In the genomic region with DNA sequence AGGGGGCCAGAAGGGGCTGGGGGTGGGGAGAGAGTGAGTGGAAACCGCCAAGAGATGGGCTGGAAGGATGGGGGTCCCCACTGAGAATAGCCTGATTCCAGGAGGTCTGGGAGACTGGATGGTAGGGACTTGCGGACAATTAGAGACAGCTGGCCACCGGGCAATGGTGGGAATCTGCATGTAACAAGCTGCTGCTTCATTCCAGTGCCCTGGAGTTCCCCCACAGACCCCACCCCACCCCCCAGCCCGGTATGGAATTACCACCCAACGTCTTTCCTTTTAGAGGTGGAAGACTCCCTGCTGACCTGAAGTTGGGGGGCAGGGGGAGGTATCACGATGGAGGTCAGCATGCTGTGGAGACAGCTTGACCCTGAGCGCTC, we compare ENCODE assay signal across 10 mouse cellular contexts. TPM values are rescaled to one million over a fixed set of nuclear protein-coding genes. Genes with fewer than 3 reads are reported as not detected.
A peak's percentile ranks its signal among the peaks of the same experiment; 100 is the strongest.
DNase-seq lines count a peak whose midpoint lies in the region; ATAC-seq and TF ChIP-seq lines count a peak whose summit lies in the region.
"Had no signal": no experiment of that assay in that cellular context is flagged by ENCODE, and none has a peak within 500 bp of the region (broad histone marks: within the 10 kb centered on the region; RNA-seq: fewer than 3 reads in every experiment).

No protein-coding gene starts in this region.

- H3K4me1 ChIP-seq in heart, embryonic 11.5 days (ENCODE audit: control insufficient read depth, insufficient read depth, low read length) = peaks cover 75% of the 10 kb centered on the region
- peaks cover 4% of the 10 kb centered on the region for H3K4me1 ChIP-seq in ES-Bruce4 (ENCODE audit: control insufficient read depth, insufficient read depth, low read length)
- H3K4me1 ChIP-seq in forebrain, embryonic 16.5 days (replicated peaks; ENCODE audit: control insufficient read depth, insufficient read depth, low read length) = peaks cover 76% of the 10 kb centered on the region
- peaks cover 78% of the 10 kb centered on the region for H3K4me1 ChIP-seq in liver, embryonic 15.5 days (replicated peaks)
- H3K4me1 ChIP-seq in lung, postnatal 0 days (ENCODE audit: insufficient read depth, low read depth, low read length) = peaks cover 9% of the 10 kb centered on the region; the same call in 1 of the 2 replicates

- no peak for TF ChIP-seq POLR2A in ES-Bruce4 (IDR thresholded peaks at IDR 0.05; ENCODE audit: insufficient read depth, low read length)

- 0 out of 2 replicates have a peak overlapping the region, but pooled peaks have one; percentile 12 for H3K4me3 ChIP-seq in heart, embryonic 11.5 days (ENCODE audit: low read depth, low read length)
- no peak overlapping the region for H3K4me3 ChIP-seq in ES-Bruce4 (ENCODE audit: low read depth, low read length)
- no peak overlapping the region for H3K4me3 ChIP-seq in forebrain, embryonic 16.5 days (replicated peaks; ENCODE audit: low read length)
- H3K4me3 ChIP-seq in liver, embryonic 15.5 days (replicated peaks) = no peak overlapping the region
- no peak overlapping the region for H3K4me3 ChIP-seq in lung, postnatal 0 days (ENCODE audit: low read depth, low read length)

- TF ChIP-seq CTCF in ES-Bruce4 (IDR thresholded peaks at IDR 0.05; ENCODE audit: low read depth, low read length) = no peak
- no peak for TF ChIP-seq CTCF in lung, postnatal 0 days (IDR thresholded peaks at IDR 0.05)

- ATAC-seq in heart, embryonic 11.5 days (replicated peaks; ENCODE audit: insufficient number of reproducible peaks, low FRiP score, low TSS enrichment) = no peak
- ATAC-seq in forebrain, embryonic 16.5 days = no peak
- ATAC-seq in liver, embryonic 15.5 days (ENCODE audit: insufficient read depth) = no peak
- no peak for ATAC-seq in lung, postnatal 0 days

- WGBS in heart, embryonic 11.5 days (ENCODE audit: insufficient replicate concordance) = 0% methylated on average over 7 of the region's 7 CpGs
- WGBS in forebrain, embryonic 16.5 days = 3% methylated on average over 7 of the region's 7 CpGs
- 3% methylated on average over 7 of the region's 7 CpGs for WGBS in liver, embryonic 15.5 days (ENCODE audit: insufficient replicate concordance)
- WGBS in lung, postnatal 0 days = 6% methylated on average over 7 of the region's 7 CpGs

- no peaks in the 10 kb centered on the region for H3K9me3 ChIP-seq in heart, embryonic 11.5 days (replicated peaks; ENCODE audit: control insufficient read depth, low read length)
- H3K9me3 ChIP-seq in ES-Bruce4 (replicated peaks; ENCODE audit: control insufficient read depth, insufficient read depth, low read length, poor library complexity, severe bottlenecking) = no peaks in the 10 kb centered on the region
- no peaks in the 10 kb centered on the region for H3K9me3 ChIP-seq in forebrain, embryonic 16.5 days (ENCODE audit: control insufficient read depth, low read length)
- no peaks in the 10 kb centered on the region for H3K9me3 ChIP-seq in liver, embryonic 15.5 days (replicated peaks)
- no peaks in the 10 kb centered on the region for H3K9me3 ChIP-seq in lung, postnatal 0 days (ENCODE audit: low read length)

- DNase-seq in heart, adult 11 months = no peak
- DNase-seq in urinary bladder, postnatal 10 days (ENCODE audit: low spot score) = no peak
- no peak for DNase-seq in urinary bladder, adult 18-20 months (ENCODE audit: low spot score in 2 of 2)
- no peak for DNase-seq in lung, postnatal 0 days (ENCODE audit: low spot score)
- DNase-seq: kidney, postnatal 10 days; lung, adult 2 months had no signal

- no peaks in the 10 kb centered on the region for H3K36me3 ChIP-seq in heart, embryonic 11.5 days (ENCODE audit: control insufficient read depth, insufficient read depth, low read length)
- H3K36me3 ChIP-seq in ES-Bruce4 (ENCODE audit: control insufficient read depth, insufficient read depth, low read length, poor library complexity, severe bottlenecking) = no peaks in the 10 kb centered on the region
- H3K36me3 ChIP-seq in forebrain, embryonic 16.5 days (ENCODE audit: control insufficient read depth, insufficient read depth) = no peaks in the 10 kb centered on the region
- no peaks in the 10 kb centered on the region for H3K36me3 ChIP-seq in liver, embryonic 15.5 days (replicated peaks)
- no peaks in the 10 kb centered on the region for H3K36me3 ChIP-seq in lung, postnatal 0 days (ENCODE audit: insufficient read depth, low read length)

- peaks cover 63% of the 10 kb centered on the region for H3K27me3 ChIP-seq in heart, embryonic 11.5 days (ENCODE audit: control insufficient read depth, insufficient read depth, low read length)
- no peaks in the 10 kb centered on the region for H3K27me3 ChIP-seq in ES-Bruce4 (ENCODE audit: control insufficient read depth, insufficient read depth, low read length, poor library complexity, severe bottlenecking)
- H3K27me3 ChIP-seq in forebrain, embryonic 16.5 days (replicated peaks; ENCODE audit: control insufficient read depth, insufficient read depth, low read length) = peaks cover 30% of the 10 kb centered on the region
- peaks cover 76% of the 10 kb centered on the region for H3K27me3 ChIP-seq in liver, embryonic 15.5 days
- H3K27me3 ChIP-seq in lung, postnatal 0 days (replicated peaks; ENCODE audit: insufficient read depth, low read length) = peaks cover 60% of the 10 kb centered on the region

- no peak for TF ChIP-seq EP300 in ES-Bruce4 (IDR thresholded peaks at IDR 0.05; ENCODE audit: insufficient read depth, low read depth, low read length)
- TF ChIP-seq EP300 in lung, postnatal 0 days (IDR thresholded peaks at IDR 0.05) = no peak

- H3K9ac ChIP-seq in heart, embryonic 11.5 days (ENCODE audit: low read depth, low read length) = no peak overlapping the region
- 0 out of 2 replicates have a peak overlapping the region, but pooled peaks have one; percentile 5 for H3K9ac ChIP-seq in ES-Bruce4 (ENCODE audit: low read depth, poor library complexity, severe bottlenecking)
- H3K9ac ChIP-seq in forebrain, embryonic 16.5 days (replicated peaks; ENCODE audit: low read depth, low read length) = no peak overlapping the region
- H3K9ac ChIP-seq in liver, embryonic 15.5 days = no peak overlapping the region
- H3K9ac ChIP-seq in lung, postnatal 0 days (replicated peaks; ENCODE audit: low read depth) = no peak overlapping the region

- H3K27ac ChIP-seq in heart, embryonic 11.5 days (ENCODE audit: low read depth, low read length) = no peak overlapping the region
- H3K27ac ChIP-seq in ES-Bruce4 (ENCODE audit: insufficient read depth, low read length) = no peak overlapping the region
- H3K27ac ChIP-seq in forebrain, embryonic 16.5 days (ENCODE audit: low read length) = no peak overlapping the region
- no peak overlapping the region for H3K27ac ChIP-seq in liver, embryonic 15.5 days (replicated peaks)
- no peak overlapping the region for H3K27ac ChIP-seq in lung, postnatal 0 days (ENCODE audit: low read length)

- H3K4me2 ChIP-seq in heart, embryonic 11.5 days = peak overlapping the region; percentile 71
- H3K4me2 ChIP-seq in forebrain, embryonic 16.5 days (ENCODE audit: low read length) = peak overlapping the region; percentile 14
- peak overlapping the region; percentile 67 for H3K4me2 ChIP-seq in liver, embryonic 15.5 days
- H3K4me2 ChIP-seq in lung, postnatal 0 days (replicated peaks; ENCODE audit: low read depth, low read length) = no peak overlapping the region

RNA-seq across cellular contexts. Expression of gene Asic4, which starts 2.2 kb away (rescaled TPM):
- polyA plus RNA-seq in heart, embryonic 11.5 days (2014; fragmentation: Nextera tagmentation; extraction: Ambion mirVana) = 0.11 TPM in 2 replicates
- polyA plus RNA-seq in ES-Bruce4 (2011; ENCODE audit: insufficient read depth, insufficient read length, low read depth, missing spikeins) = not detected in 2 replicates
- 4.0 and 7.2 TPM in 2 replicates for polyA plus RNA-seq in forebrain, embryonic 16.5 days (2015; fragmentation: Nextera tagmentation; extraction: Ambion mirVana)
- 0.05 TPM in 1 of 2 replicates, not detected in the other for polyA plus RNA-seq in liver, embryonic 15.5 days (2015; fragmentation: Nextera tagmentation; extraction: Ambion mirVana)
- not detected in 2 replicates for polyA plus RNA-seq in lung, postnatal 0 days (2015; fragmentation: Nextera tagmentation; extraction: Ambion mirVana)
- polyA plus RNA-seq: lung, adult 2 months had no signal

RNA-seq across cellular contexts. Expression of gene Gmppa, which starts 12.3 kb away (rescaled TPM):
- polyA plus RNA-seq in heart, embryonic 11.5 days (2014; fragmentation: Nextera tagmentation; extraction: Ambion mirVana) = 49.8 and 57.2 TPM in 2 replicates
- 35.2 and 36.5 TPM in 2 replicates for polyA plus RNA-seq in ES-Bruce4 (2011; ENCODE audit: insufficient read depth, insufficient read length, low read depth, missing spikeins)
- 86.4 and 93.1 TPM in 2 replicates for polyA plus RNA-seq in forebrain, embryonic 16.5 days (2015; fragmentation: Nextera tagmentation; extraction: Ambion mirVana)
- 33.8 and 35.2 TPM in 2 replicates for polyA plus RNA-seq in liver, embryonic 15.5 days (2015; fragmentation: Nextera tagmentation; extraction: Ambion mirVana)
- polyA plus RNA-seq in lung, postnatal 0 days (2015; fragmentation: Nextera tagmentation; extraction: Ambion mirVana) = 58.4 and 58.9 TPM in 2 replicates

RNA-seq across cellular contexts. Expression of gene Chpf, which starts 31.1 kb away (rescaled TPM):
- 21.4 and 24.6 TPM in 2 replicates for polyA plus RNA-seq in heart, embryonic 11.5 days (2014; fragmentation: Nextera tagmentation; extraction: Ambion mirVana)
- polyA plus RNA-seq in ES-Bruce4 (2011; ENCODE audit: insufficient read depth, insufficient read length, low read depth, missing spikeins) = 13.3 and 15.1 TPM in 2 replicates
- 28.1 and 29.2 TPM in 2 replicates for polyA plus RNA-seq in forebrain, embryonic 16.5 days (2015; fragmentation: Nextera tagmentation; extraction: Ambion mirVana)
- polyA plus RNA-seq in liver, embryonic 15.5 days (2015; fragmentation: Nextera tagmentation; extraction: Ambion mirVana) = 4.0 and 4.3 TPM in 2 replicates
- 31.2 and 31.6 TPM in 2 replicates for polyA plus RNA-seq in lung, postnatal 0 days (2015; fragmentation: Nextera tagmentation; extraction: Ambion mirVana)

RNA-seq across cellular contexts. Expression of gene Tmem198, which starts 31.3 kb away (rescaled TPM):
- polyA plus RNA-seq in heart, embryonic 11.5 days (2014; fragmentation: Nextera tagmentation; extraction: Ambion mirVana) = 0.14 and 0.54 TPM in 2 replicates
- 0.27 and 0.53 TPM in 2 replicates for polyA plus RNA-seq in ES-Bruce4 (2011; ENCODE audit: insufficient read depth, insufficient read length, low read depth, missing spikeins)
- 59.8 and 60.5 TPM in 2 replicates for polyA plus RNA-seq in forebrain, embryonic 16.5 days (2015; fragmentation: Nextera tagmentation; extraction: Ambion mirVana)
- polyA plus RNA-seq in liver, embryonic 15.5 days (2015; fragmentation: Nextera tagmentation; extraction: Ambion mirVana) = 0.06 and 0.15 TPM in 2 replicates
- 1.1 and 1.3 TPM in 2 replicates for polyA plus RNA-seq in lung, postnatal 0 days (2015; fragmentation: Nextera tagmentation; extraction: Ambion mirVana)

RNA-seq across cellular contexts. Expression of gene Obsl1, which starts 58.2 kb away (rescaled TPM):
- polyA plus RNA-seq in heart, embryonic 11.5 days (2014; fragmentation: Nextera tagmentation; extraction: Ambion mirVana) = 98.8 and 102 TPM in 2 replicates
- polyA plus RNA-seq in ES-Bruce4 (2011; ENCODE audit: insufficient read depth, insufficient read length, low read depth, missing spikeins) = 32.6 and 32.9 TPM in 2 replicates
- polyA plus RNA-seq in forebrain, embryonic 16.5 days (2015; fragmentation: Nextera tagmentation; extraction: Ambion mirVana) = 19.6 and 21.6 TPM in 2 replicates
- polyA plus RNA-seq in liver, embryonic 15.5 days (2015; fragmentation: Nextera tagmentation; extraction: Ambion mirVana) = 7.3 and 9.4 TPM in 2 replicates
- polyA plus RNA-seq in lung, postnatal 0 days (2015; fragmentation: Nextera tagmentation; extraction: Ambion mirVana) = 25.8 and 33.9 TPM in 2 replicates
